Mouse (Mus musculus): ENCODE results near the gene Habp2. TPM values are rescaled to one million over a fixed set of nuclear protein-coding genes. Genes with fewer than 3 reads are reported as not detected.

Gene Habp2
- polyA plus RNA-seq, 1 experiment, result 303 TPM

DNA sequence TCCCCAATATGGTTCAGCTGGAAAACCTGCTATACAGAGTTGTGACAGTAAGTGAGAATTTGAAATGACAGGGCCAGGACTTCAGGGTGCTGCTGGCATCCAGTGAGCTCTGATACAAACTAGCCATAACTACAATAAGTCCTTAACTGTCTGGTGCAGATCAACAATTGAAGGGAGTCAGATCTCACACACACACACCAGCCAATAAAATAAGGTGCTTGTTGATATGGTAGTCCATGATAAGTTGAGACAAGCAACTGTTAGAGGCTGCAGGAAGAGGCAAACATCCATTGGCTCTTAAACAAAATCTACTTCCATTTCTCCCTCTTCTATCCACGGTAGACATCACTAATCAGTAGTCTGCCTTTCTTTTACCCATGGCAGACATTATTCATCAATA lies 30.7 kb upstream of the Habp2 start:
- H3K27ac ChIP-seq (ENCODE audit: insufficient read depth, low read depth, low read length), result no peak overlapping the region
- no peaks in the 10 kb centered on the region for H3K4me1 ChIP-seq (ENCODE audit: control insufficient read depth, insufficient read depth, low read length)
- no peaks in the 10 kb centered on the region for H3K36me3 ChIP-seq (ENCODE audit: control insufficient read depth, insufficient read depth, low read length)
- H3K27me3 ChIP-seq (replicated peaks; ENCODE audit: control insufficient read depth, insufficient read depth, low read length), result no peaks in the 10 kb centered on the region
- no peak for DNase-seq
- no peak overlapping the region for H3K4me3 ChIP-seq (ENCODE audit: insufficient read depth, low read depth, low read length)
- 51% methylated on average over 1 of the region's 1 CpGs for WGBS
- no peak for TF ChIP-seq POLR2A (IDR thresholded peaks at IDR 0.05; ENCODE audit: low read depth, low read length)
- no peak for TF ChIP-seq CTCF (conservative IDR thresholded peaks at IDR 0.05; ENCODE audit: insufficient read depth, insufficient read length, low read depth, low read length)

DNA sequence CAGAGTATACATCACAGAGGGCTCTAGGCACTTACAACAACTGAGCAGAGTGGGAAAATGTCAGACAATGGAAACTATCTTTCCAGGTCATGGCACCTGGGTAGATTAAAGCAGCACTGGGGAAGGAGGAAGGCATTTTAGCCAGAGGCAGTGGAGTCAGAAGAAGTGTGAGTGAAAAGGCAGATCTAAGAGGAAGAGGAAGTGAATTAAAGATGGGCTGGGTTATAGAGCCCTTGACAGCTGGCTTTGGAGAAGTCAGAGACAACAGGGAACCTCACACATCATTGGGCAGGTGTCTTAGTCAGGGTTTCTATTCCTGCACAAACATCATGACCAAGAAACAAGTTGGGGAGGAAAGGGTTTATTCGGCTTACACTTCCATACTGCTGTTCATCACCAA lies 30.2 kb upstream of the Habp2 start:
- no peak overlapping the region for H3K27ac ChIP-seq (ENCODE audit: insufficient read depth, low read depth, low read length)
- WGBS, result 71% methylated on average over 1 of the region's 1 CpGs

DNA sequence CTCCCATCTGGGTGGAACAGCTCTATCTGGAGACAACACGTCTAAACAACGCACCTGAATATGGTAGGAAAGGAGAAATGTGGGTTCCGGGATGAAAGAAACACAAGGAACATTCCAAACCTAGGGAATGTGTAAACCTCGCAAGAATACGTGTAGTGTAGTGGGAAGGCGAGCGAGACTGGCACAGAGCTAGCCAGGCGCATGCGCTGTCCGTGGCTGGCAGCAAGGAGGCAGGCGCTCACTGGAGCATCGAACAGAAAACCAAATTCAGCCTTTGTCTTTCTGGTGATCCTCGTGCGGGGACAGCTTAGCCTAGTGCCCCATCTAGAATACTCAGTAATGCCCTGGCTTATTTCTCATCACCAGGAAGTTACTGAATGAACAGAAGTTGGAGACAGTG lies 23.2 kb upstream of the Habp2 start:
- no peaks in the 10 kb centered on the region for H3K36me3 ChIP-seq (ENCODE audit: control insufficient read depth, insufficient read depth, low read length)
- H3K27me3 ChIP-seq (replicated peaks; ENCODE audit: control insufficient read depth, insufficient read depth, low read length), result no peaks in the 10 kb centered on the region
- TF ChIP-seq POLR2A (IDR thresholded peaks at IDR 0.05; ENCODE audit: low read depth, low read length) (no peak), CTCF (conservative IDR thresholded peaks at IDR 0.05; ENCODE audit: insufficient read depth, insufficient read length, low read depth, low read length) (no peak)
- no peaks in the 10 kb centered on the region for H3K4me1 ChIP-seq (ENCODE audit: control insufficient read depth, insufficient read depth, low read length)
- no peak overlapping the region for H3K27ac ChIP-seq (ENCODE audit: insufficient read depth, low read depth, low read length)
- WGBS, result 64% methylated on average over 14 of the region's 14 CpGs
- H3K4me3 ChIP-seq (ENCODE audit: insufficient read depth, low read depth, low read length), result no peak overlapping the region; the same call in 1 of the 2 replicates
- DNase-seq, result peak; percentile 36

More for the DNA sequence above, 30.2 kb upstream of the Habp2 start:
- Histone ChIP-seq H3K4me1 (ENCODE audit: control insufficient read depth, insufficient read depth, low read length) (no peaks in the 10 kb centered on the region), H3K4me3 (ENCODE audit: insufficient read depth, low read depth, low read length) (no peak overlapping the region), H3K27me3 (replicated peaks; ENCODE audit: control insufficient read depth, insufficient read depth, low read length) (no peaks in the 10 kb centered on the region), H3K36me3 (ENCODE audit: control insufficient read depth, insufficient read depth, low read length) (no peaks in the 10 kb centered on the region)
- TF ChIP-seq POLR2A (IDR thresholded peaks at IDR 0.05; ENCODE audit: low read depth, low read length), result no peak
- TF ChIP-seq CTCF (conservative IDR thresholded peaks at IDR 0.05; ENCODE audit: insufficient read depth, insufficient read length, low read depth, low read length), result no peak
- DNase-seq, result no peak

DNA sequence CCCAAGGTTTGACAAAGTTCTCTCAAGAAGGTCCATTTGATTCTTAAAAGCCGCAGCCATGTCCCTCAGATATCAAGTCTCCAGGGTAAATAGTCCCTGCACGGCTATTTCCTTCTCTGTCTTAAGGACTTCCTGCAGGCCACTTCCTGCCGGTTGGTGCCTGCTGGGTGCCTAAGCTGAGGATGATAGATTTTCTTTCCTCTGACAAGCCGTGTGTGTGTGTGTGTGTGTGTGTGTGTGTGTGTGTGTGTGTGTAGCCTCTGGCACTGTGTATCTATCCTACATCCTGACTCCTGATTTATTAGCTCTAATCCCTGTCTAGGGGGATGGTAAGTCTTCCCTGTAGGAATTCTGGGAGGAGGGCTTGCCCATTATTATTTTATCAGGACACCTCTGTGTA lies 22.8 kb upstream of the Habp2 start:
- 39% methylated on average over 4 of the region's 4 CpGs for WGBS
- peak; percentile 66 for DNase-seq
- no peak overlapping the region for H3K27ac ChIP-seq (ENCODE audit: insufficient read depth, low read depth, low read length)

DNA sequence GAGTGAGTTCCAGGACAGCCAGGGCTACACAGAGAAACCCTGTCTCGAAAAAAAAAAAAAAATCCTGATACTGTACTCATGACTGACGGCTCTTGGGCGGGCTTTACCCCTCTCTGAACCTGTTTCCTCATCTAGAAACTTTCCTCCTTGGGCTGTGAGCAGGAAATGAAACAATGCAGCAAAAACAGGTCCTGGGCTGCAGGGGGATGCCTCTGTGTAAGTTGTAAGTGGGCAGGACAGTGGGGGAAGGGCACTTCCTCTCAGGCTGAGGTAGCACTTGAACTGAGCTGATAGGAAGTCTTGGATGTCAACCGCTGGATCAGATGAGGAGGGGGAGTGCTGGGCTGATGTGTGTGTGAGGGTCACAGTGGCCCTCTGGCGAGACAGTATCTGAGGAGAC lies 21.8 kb upstream of the Habp2 start:
- Histone ChIP-seq H3K4me1 (ENCODE audit: control insufficient read depth, insufficient read depth, low read length) (no peaks in the 10 kb centered on the region), H3K4me3 (ENCODE audit: insufficient read depth, low read depth, low read length) (no peak overlapping the region), H3K27ac (ENCODE audit: insufficient read depth, low read depth, low read length) (no peak overlapping the region), H3K36me3 (ENCODE audit: control insufficient read depth, insufficient read depth, low read length) (no peaks in the 10 kb centered on the region), H3K27me3 (replicated peaks; ENCODE audit: control insufficient read depth, insufficient read depth, low read length) (no peaks in the 10 kb centered on the region)
- TF ChIP-seq POLR2A (IDR thresholded peaks at IDR 0.05; ENCODE audit: low read depth, low read length) (no peak), CTCF (conservative IDR thresholded peaks at IDR 0.05; ENCODE audit: insufficient read depth, insufficient read length, low read depth, low read length) (no peak)
- 71% methylated on average over 5 of the region's 5 CpGs for WGBS
- DNase-seq, result no peak

More for the DNA sequence above, 22.8 kb upstream of the Habp2 start:
- no peak overlapping the region for H3K4me3 ChIP-seq (ENCODE audit: insufficient read depth, low read depth, low read length)
- no peaks in the 10 kb centered on the region for H3K4me1 ChIP-seq (ENCODE audit: control insufficient read depth, insufficient read depth, low read length)
- no peaks in the 10 kb centered on the region for H3K36me3 ChIP-seq (ENCODE audit: control insufficient read depth, insufficient read depth, low read length)
- no peaks in the 10 kb centered on the region for H3K27me3 ChIP-seq (replicated peaks; ENCODE audit: control insufficient read depth, insufficient read depth, low read length)
- TF ChIP-seq POLR2A (IDR thresholded peaks at IDR 0.05; ENCODE audit: low read depth, low read length), result no peak
- TF ChIP-seq CTCF (conservative IDR thresholded peaks at IDR 0.05; ENCODE audit: insufficient read depth, insufficient read length, low read depth, low read length), result no peak

DNA sequence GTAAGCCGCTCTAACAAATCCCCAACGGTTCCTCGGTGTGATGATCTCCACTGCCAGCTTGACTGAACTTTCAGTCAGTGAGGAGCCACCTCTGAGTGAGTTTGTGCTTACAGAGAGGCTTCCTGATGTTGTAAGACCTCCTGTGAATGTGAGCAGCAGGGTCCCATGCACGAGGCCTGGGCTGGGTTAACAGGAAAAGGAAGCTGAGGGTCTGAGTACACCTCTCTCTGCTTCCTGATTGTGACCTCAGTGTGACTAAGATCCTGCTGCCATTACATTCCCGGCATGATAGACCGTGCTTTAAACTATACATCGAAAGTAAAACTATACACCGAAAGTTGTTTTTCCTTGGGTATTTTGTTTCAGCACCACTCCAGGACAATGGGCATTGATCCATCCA lies 14.9 kb upstream of the Habp2 start:
- H3K27me3 ChIP-seq (replicated peaks; ENCODE audit: control insufficient read depth, insufficient read depth, low read length), result no peaks in the 10 kb centered on the region
- H3K27ac ChIP-seq (ENCODE audit: insufficient read depth, low read depth, low read length), result no peak overlapping the region
- DNase-seq, result no peak
- no peaks in the 10 kb centered on the region for H3K4me1 ChIP-seq (ENCODE audit: control insufficient read depth, insufficient read depth, low read length)
- TF ChIP-seq CTCF (conservative IDR thresholded peaks at IDR 0.05; ENCODE audit: insufficient read depth, insufficient read length, low read depth, low read length), result no peak
- no peak for TF ChIP-seq POLR2A (IDR thresholded peaks at IDR 0.05; ENCODE audit: low read depth, low read length)
- WGBS, result 69% methylated on average over 8 of the region's 8 CpGs
- H3K36me3 ChIP-seq (ENCODE audit: control insufficient read depth, insufficient read depth, low read length), result no peaks in the 10 kb centered on the region
- no peak overlapping the region for H3K4me3 ChIP-seq (ENCODE audit: insufficient read depth, low read depth, low read length)

DNA sequence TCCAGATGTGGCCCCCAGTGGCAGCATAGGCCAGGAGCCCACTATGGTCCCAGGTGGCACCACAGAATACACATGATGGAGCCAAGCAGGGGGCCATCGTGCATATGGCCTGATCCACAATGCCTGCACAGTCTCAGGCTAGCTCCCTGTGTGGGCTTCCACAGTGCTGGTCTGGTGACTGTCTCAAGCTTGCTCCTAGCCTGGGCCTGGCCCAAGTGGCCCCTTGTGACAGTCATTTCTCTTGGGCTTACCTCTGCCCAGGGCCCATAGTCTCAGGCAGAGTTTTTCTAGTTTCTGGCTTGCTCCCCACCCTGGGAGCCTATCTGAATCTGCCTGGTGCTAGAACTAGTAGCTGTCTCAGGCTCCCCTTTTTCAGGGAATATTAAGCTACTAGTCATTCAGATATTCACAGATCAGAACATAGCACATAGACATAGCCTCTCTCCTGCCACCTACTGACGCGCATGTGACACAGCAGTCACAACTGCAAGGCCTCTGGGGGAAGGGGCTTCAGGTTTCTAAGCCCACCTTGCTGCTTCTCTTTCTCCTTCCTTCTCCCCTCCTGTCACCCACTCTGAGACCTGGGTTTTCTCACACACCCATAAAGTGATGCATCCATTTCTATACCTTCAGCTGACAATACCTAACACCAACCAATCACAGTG lies 9.7 kb upstream of the Habp2 start:
- TF ChIP-seq POLR2A (IDR thresholded peaks at IDR 0.05; ENCODE audit: low read depth, low read length), result no peak
- peak; percentile 65 for TF ChIP-seq CTCF (conservative IDR thresholded peaks at IDR 0.05; ENCODE audit: insufficient read depth, insufficient read length, low read depth, low read length)
- Histone ChIP-seq H3K36me3 (ENCODE audit: control insufficient read depth, insufficient read depth, low read length) (no peaks in the 10 kb centered on the region), H3K4me1 (ENCODE audit: control insufficient read depth, insufficient read depth, low read length) (no peaks in the 10 kb centered on the region), H3K27ac (ENCODE audit: insufficient read depth, low read depth, low read length) (no peak overlapping the region), H3K4me3 (ENCODE audit: insufficient read depth, low read depth, low read length) (no peak overlapping the region), H3K27me3 (replicated peaks; ENCODE audit: control insufficient read depth, insufficient read depth, low read length) (no peaks in the 10 kb centered on the region)
- DNase-seq, result no peak
- 70% methylated on average over 3 of the region's 3 CpGs for WGBS
